In the genomic region with DNA sequence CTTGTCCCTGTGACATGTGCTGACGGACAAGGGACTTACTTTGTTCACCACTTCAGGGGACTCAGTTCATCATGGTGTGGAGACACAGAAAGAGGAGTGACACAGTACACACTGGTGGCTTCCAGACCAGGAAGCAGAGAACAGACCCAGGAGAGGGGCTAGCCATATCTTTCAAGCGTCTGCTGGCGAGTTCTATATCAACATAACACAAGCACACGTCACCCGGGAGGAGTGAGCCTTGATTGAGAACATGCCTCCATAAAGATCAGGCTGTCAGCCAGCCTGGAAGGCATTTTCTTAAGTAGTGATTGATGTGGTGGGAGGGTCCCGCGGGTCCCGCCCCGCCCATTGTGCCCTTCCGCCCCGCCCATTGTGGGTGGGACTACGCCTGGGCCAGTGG, we compare ENCODE assay signal across 30 mouse cellular contexts. TPM values are rescaled to one million over a fixed set of nuclear protein-coding genes. Genes with fewer than 3 reads are reported as not detected.
A peak's percentile ranks its signal among the peaks of the same experiment; 100 is the strongest.
DNase-seq lines count a peak whose midpoint lies in the region; ATAC-seq lines count a peak whose summit lies in the region.
"Had no signal": no experiment of that assay in that cellular context is flagged by ENCODE, and none has a peak within 500 bp of the region (broad histone marks: within the 10 kb centered on the region; RNA-seq: fewer than 3 reads in every experiment).

No protein-coding gene starts in this region.

- H3K9ac ChIP-seq in heart, embryonic 12.5 days, result no peak overlapping the region
- H3K9ac ChIP-seq in limb, embryonic 11.5 days (ENCODE audit: low read length), result no peak overlapping the region
- H3K9ac ChIP-seq: embryonic facial prominence, embryonic 13.5 days; liver, embryonic 14.5 days; midbrain, embryonic 15.5 days had no signal

- H3K27ac ChIP-seq in heart, embryonic 12.5 days (ENCODE audit: poor library complexity, severe bottlenecking), result no peak overlapping the region
- no peak overlapping the region for H3K27ac ChIP-seq in limb, embryonic 11.5 days (replicated peaks; ENCODE audit: low read depth, low read length)
- no peak overlapping the region for H3K27ac ChIP-seq in limb, embryonic 10.5 days
- H3K27ac ChIP-seq: embryonic facial prominence, embryonic 13.5 days; hindbrain, postnatal 0 days; liver, embryonic 14.5 days; midbrain, embryonic 15.5 days had no signal

- H3K4me3 ChIP-seq in heart, embryonic 12.5 days, result no peak overlapping the region
- H3K4me3 ChIP-seq in limb, embryonic 11.5 days (ENCODE audit: low read depth, low read length), result no peak overlapping the region
- no peak overlapping the region for H3K4me3 ChIP-seq in limb, embryonic 10.5 days
- H3K4me3 ChIP-seq: embryonic facial prominence, embryonic 13.5 days; midbrain, embryonic 15.5 days; myocyte had no signal

- no peak overlapping the region for H3K4me2 ChIP-seq in heart, embryonic 12.5 days
- no peak overlapping the region for H3K4me2 ChIP-seq in limb, embryonic 11.5 days (ENCODE audit: low read depth, severe bottlenecking)
- H3K4me2 ChIP-seq: embryonic facial prominence, embryonic 13.5 days; midbrain, embryonic 15.5 days had no signal

- H3K27me3 ChIP-seq in heart, embryonic 12.5 days (replicated peaks), result peaks cover 19% of the 10 kb centered on the region; the same call in 1 of the 2 replicates
- no peaks in the 10 kb centered on the region for H3K27me3 ChIP-seq in limb, embryonic 11.5 days (ENCODE audit: control insufficient read depth, insufficient read depth, low read length)
- H3K27me3 ChIP-seq in limb, embryonic 10.5 days (ENCODE audit: low read depth, poor library complexity, severe bottlenecking), result no peaks in the 10 kb centered on the region
- H3K27me3 ChIP-seq: embryonic facial prominence, embryonic 13.5 days; midbrain, embryonic 15.5 days had no signal

- DNase-seq in heart, postnatal 4 days, result no peak
- DNase-seq in limb, embryonic 11.5 days (ENCODE audit: low spot score), result peak; percentile 39
- no peak for DNase-seq in limb, embryonic 10.5 days (ENCODE audit: low spot score)
- peak; percentile 9 for DNase-seq in ES-CJ7 (ENCODE audit: low read depth, low spot score)
- peak; percentile 20 for DNase-seq in embryo, embryonic 10.5 days (ENCODE audit: low spot score)
- DNase-seq in spleen, postnatal 36 days (ENCODE audit: low spot score in 2 of 2), result no peak
- no peak for DNase-seq in urinary bladder, postnatal 25 days (ENCODE audit: low spot score)
- DNase-seq: adrenal gland, postnatal 25 days; cerebellum, adult 11-12 months; cerebellum, postnatal 36 days; gastrocnemius, postnatal 36 days; kidney, adult 18-20 months; kidney, postnatal 10 days; lung, postnatal 10 days; thymus, postnatal 25 days had no signal

- 41% methylated on average over 12 of the region's 12 CpGs for whole genome bisulfite sequencing in heart, embryonic 12.5 days
- WGBS in limb, embryonic 11.5 days, result 53% methylated on average over 12 of the region's 12 CpGs
- WGBS in limb, embryonic 10.5 days, result 65% methylated on average over 12 of the region's 12 CpGs

- H3K9me3 ChIP-seq in heart, embryonic 12.5 days (replicated peaks), result peaks cover 5% of the 10 kb centered on the region
- no peaks in the 10 kb centered on the region for H3K9me3 ChIP-seq in limb, embryonic 11.5 days (ENCODE audit: control insufficient read depth, low read length)
- no peaks in the 10 kb centered on the region for H3K9me3 ChIP-seq in limb, embryonic 10.5 days (replicated peaks)
- H3K9me3 ChIP-seq: embryonic facial prominence, embryonic 13.5 days; midbrain, embryonic 15.5 days had no signal

- H3K4me1 ChIP-seq in heart, embryonic 12.5 days (replicated peaks), result no peaks in the 10 kb centered on the region
- no peaks in the 10 kb centered on the region for H3K4me1 ChIP-seq in limb, embryonic 11.5 days (ENCODE audit: control insufficient read depth, insufficient read depth, low read length)
- peaks cover 7% of the 10 kb centered on the region; the same call in 1 of the 2 replicates for H3K4me1 ChIP-seq in limb, embryonic 10.5 days
- H3K4me1 ChIP-seq: embryonic facial prominence, embryonic 13.5 days; midbrain, embryonic 15.5 days had no signal

- H3K36me3 ChIP-seq in heart, embryonic 12.5 days, result no peaks in the 10 kb centered on the region
- no peaks in the 10 kb centered on the region for H3K36me3 ChIP-seq in limb, embryonic 11.5 days (ENCODE audit: control insufficient read depth, insufficient read depth, low read length)
- H3K36me3 ChIP-seq in limb, embryonic 10.5 days, result no peaks in the 10 kb centered on the region
- H3K36me3 ChIP-seq: embryonic facial prominence, embryonic 13.5 days; midbrain, embryonic 15.5 days had no signal

- peak; percentile 53; the same call in 1 of the 2 replicates for ATAC-seq in heart, embryonic 12.5 days (ENCODE audit: insufficient number of reproducible peaks, low FRiP score)
- no peak for ATAC-seq in limb, embryonic 11.5 days (ENCODE audit: insufficient number of reproducible peaks, low FRiP score, low TSS enrichment, low read depth)
- ATAC-seq: forebrain, embryonic 16.5 days; hindbrain, postnatal 0 days; midbrain, embryonic 15.5 days had no signal

RNA-seq across cellular contexts. Expression of a gene that starts 16.1 kb away (rescaled TPM):
- polyA plus RNA-seq in heart, embryonic 12.5 days (2016; fragmentation: Nextera tagmentation; extraction: Ambion mirVana), result not detected in 2 replicates
- not detected for total RNA-seq in heart, postnatal 4 days (2021)
- polyA plus RNA-seq in limb, embryonic 11.5 days (2014; fragmentation: Nextera tagmentation; extraction: Ambion mirVana), result not detected in 2 replicates
- not detected in 2 replicates for polyA plus RNA-seq in limb, embryonic 10.5 days (2016; fragmentation: Nextera tagmentation; extraction: Ambion mirVana)
- total RNA-seq: adrenal gland, postnatal 25 days; gastrocnemius, postnatal 36 days; hindbrain, postnatal 0 days; layer of hippocampus, adult 18-20 months; layer of hippocampus, postnatal 25 days; left cerebral cortex, postnatal 10 days; megakaryocyte-erythroid progenitor cell, adult 5-6 weeks had no signal
- polyA plus RNA-seq: C2C12; embryonic facial prominence, embryonic 13.5 days; forebrain, embryonic 16.5 days; heart, embryonic 14.5 days; hindbrain, postnatal 0 days; limb, embryonic 14.5 days; liver, embryonic 14.5 days; midbrain, embryonic 15.5 days; myocyte; stomach, embryonic 16.5 days had no signal

RNA-seq across cellular contexts. Expression of a gene that starts 44.2 kb away (rescaled TPM):
- 0.18 and 0.27 TPM in 2 replicates for polyA plus RNA-seq in heart, embryonic 12.5 days (2016; fragmentation: Nextera tagmentation; extraction: Ambion mirVana)
- total RNA-seq in heart, postnatal 4 days (2021), result 10 to 100 TPM in 1 of 2 experiments, 1 to 10 TPM in 1; 9.2 to 11.3 TPM
- polyA plus RNA-seq in limb, embryonic 11.5 days (2014; fragmentation: Nextera tagmentation; extraction: Ambion mirVana), result not detected in 2 replicates
- not detected in 2 replicates for polyA plus RNA-seq in limb, embryonic 10.5 days (2016; fragmentation: Nextera tagmentation; extraction: Ambion mirVana)
- total RNA-seq: adrenal gland, postnatal 25 days; gastrocnemius, postnatal 36 days; layer of hippocampus, adult 18-20 months; layer of hippocampus, postnatal 25 days; megakaryocyte-erythroid progenitor cell, adult 5-6 weeks had no signal
- polyA plus RNA-seq: embryonic facial prominence, embryonic 13.5 days; forebrain, embryonic 16.5 days; liver, embryonic 14.5 days; midbrain, embryonic 15.5 days had no signal

Comparison
In these comparisons a context has a peak if more than half of its experiments do, and no peak if none do; other contexts are left out.
1. DNase-seq: peak in limb, embryonic 11.5 days (single experiment), ES-CJ7 (single experiment) and embryo, embryonic 10.5 days (single experiment); none in heart, postnatal 4 days (single experiment), limb, embryonic 10.5 days (single experiment), spleen, postnatal 36 days (0 of 2) and urinary bladder, postnatal 25 days (single experiment).